Mouse (Mus musculus) liver, adult (tissue): ENCODE results near the gene Kmt2c.

Experiments
- GATA4 ChIP-seq: IDR thresholded peaks from 2 replicates; pipeline ENCODE4 v1.6.1; 2014; ENCODE audit warnings: mild to moderate bottlenecking, low read length; ENCODE audit not compliant: insufficient replicate concordance

Gene Kmt2c

GRCm38 (mm10) chr5:25498346-25498820 lies at the start of gene Kmt2c:
TSS of gene Kmt2c (minus strand) at chr5:25498783.
- TF ChIP-seq GATA4: no peak

GRCm38 (mm10) chr5:25546912-25547311 lies 48.3 kb upstream of the Kmt2c start:
- TF ChIP-seq GATA4: no peak

- no peak for TF ChIP-seq GATA4
Observed at GRCm38 (mm10) chr5:25544566-25544965, 46.0 kb upstream of the Kmt2c start.

GRCm38 (mm10) chr5:25544061-25544460 lies 45.5 kb upstream of the Kmt2c start:
- TF ChIP-seq GATA4: no peak

- no peak for TF ChIP-seq GATA4
Observed at GRCm38 (mm10) chr5:25541661-25542060, 43.1 kb upstream of the Kmt2c start.

- TF ChIP-seq GATA4: no peak
Observed at GRCm38 (mm10) chr5:25540921-25541320, 42.3 kb upstream of the Kmt2c start.

GRCm38 (mm10) chr5:25540412-25540811 lies 41.8 kb upstream of the Kmt2c start:
- TF ChIP-seq GATA4: no peak

- TF ChIP-seq GATA4: no peak
Observed at GRCm38 (mm10) chr5:25536921-25537409, 38.4 kb upstream of the Kmt2c start.

- TF ChIP-seq GATA4: no peak
Observed at GRCm38 (mm10) chr5:25536451-25536850, 37.9 kb upstream of the Kmt2c start.

GRCm38 (mm10) chr5:25535566-25535965 lies 37.0 kb upstream of the Kmt2c start:
- no peak for TF ChIP-seq GATA4

- no peak for TF ChIP-seq GATA4
Observed at GRCm38 (mm10) chr5:25533298-25533697, 34.7 kb upstream of the Kmt2c start.

GRCm38 (mm10) chr5:25532256-25533147 lies 33.9 kb upstream of the Kmt2c start:
- TF ChIP-seq GATA4: no peak

GRCm38 (mm10) chr5:25530629-25531028 lies 32.0 kb upstream of the Kmt2c start:
- no peak for TF ChIP-seq GATA4

GRCm38 (mm10) chr5:25529529-25530421 lies 31.2 kb upstream of the Kmt2c start:
- no peak for TF ChIP-seq GATA4

GRCm38 (mm10) chr5:25528851-25529528 lies 30.4 kb upstream of the Kmt2c start:
- TF ChIP-seq GATA4: no peak

- TF ChIP-seq GATA4: no peak
Observed at GRCm38 (mm10) chr5:25527971-25528370, 29.4 kb upstream of the Kmt2c start.

- TF ChIP-seq GATA4: no peak
Observed at GRCm38 (mm10) chr5:25526926-25527325, 28.3 kb upstream of the Kmt2c start.
